Mouse (Mus musculus) thymus, postnatal 10 days (tissue): Measurements from ENCODE around the gene Stim2.

Source experiments
- DNase-seq, 2 experiments: peaks; one replicate each; pipeline ENCODE4 v3.0.0; 2021; ENCODE audit warnings: low spot score in 2 of 2

Stim2 gene

GRCm38 (mm10) chr5:53994576-53994975 is 3.7 kb upstream of the Stim2 start:
- DNase-seq = no peak

- peak; percentile 81 to 86 for DNase-seq
These were observed 3.0 kb upstream of the Stim2 start for GRCm38 (mm10) chr5:53995316-53995715.

- no peak for DNase-seq
These were observed 1.5 kb upstream of the Stim2 start for GRCm38 (mm10) chr5:53996822-53997221.

GRCm38 (mm10) chr5:53998743-53999460 is 603 bp downstream of the Stim2 start:
- peak; percentile 48 to 50 for DNase-seq

- no peak for DNase-seq
These were observed 1.1 kb downstream of the Stim2 start for GRCm38 (mm10) chr5:53999461-53999770.

- DNase-seq = peak; percentile 22 to 45
These were observed 1.5 kb downstream of the Stim2 start for GRCm38 (mm10) chr5:53999831-54000230.

- DNase-seq = no peak
These were observed 2.7 kb downstream of the Stim2 start for GRCm38 (mm10) chr5:54001021-54001420.

- no peak for DNase-seq
These were observed 7.0 kb downstream of the Stim2 start for GRCm38 (mm10) chr5:54005111-54005864.

- no peak for DNase-seq
These were observed 7.5 kb downstream of the Stim2 start for GRCm38 (mm10) chr5:54005865-54006225.

- DNase-seq = no peak
These were observed 8.5 kb downstream of the Stim2 start for GRCm38 (mm10) chr5:54006845-54007244.

GRCm38 (mm10) chr5:54007617-54008016 is 9.3 kb downstream of the Stim2 start:
- no peak for DNase-seq

GRCm38 (mm10) chr5:54013271-54013670 is 15.0 kb downstream of the Stim2 start:
- DNase-seq = no peak

GRCm38 (mm10) chr5:54017143-54017542 is 18.8 kb downstream of the Stim2 start:
- DNase-seq = no peak

- DNase-seq = no peak
These were observed 20.6 kb downstream of the Stim2 start for GRCm38 (mm10) chr5:54018856-54019255.

- DNase-seq = no peak
These were observed 21.2 kb downstream of the Stim2 start for GRCm38 (mm10) chr5:54019546-54019945.

- no peak for DNase-seq
These were observed 26.3 kb downstream of the Stim2 start for GRCm38 (mm10) chr5:54024610-54025009.

- no peak for DNase-seq
These were observed 27.3 kb downstream of the Stim2 start for GRCm38 (mm10) chr5:54025630-54026029.

GRCm38 (mm10) chr5:54033217-54033616 is 34.9 kb downstream of the Stim2 start:
- no peak for DNase-seq

- no peak for DNase-seq
These were observed 36.4 kb downstream of the Stim2 start for GRCm38 (mm10) chr5:54034680-54035079.

- DNase-seq = no peak
These were observed 40.3 kb downstream of the Stim2 start for GRCm38 (mm10) chr5:54038615-54039014.

- DNase-seq = no peak
These were observed 42.2 kb downstream of the Stim2 start for GRCm38 (mm10) chr5:54040527-54040926.

- no peak for DNase-seq
These were observed 43.7 kb downstream of the Stim2 start for GRCm38 (mm10) chr5:54042013-54042412.

GRCm38 (mm10) chr5:54045523-54045922 is 47.2 kb downstream of the Stim2 start:
- DNase-seq = peak in 1 of 2 experiments; percentile 10
